Mouse (Mus musculus): Measurements from ENCODE around the gene Tspan11. TPM values are rescaled to one million over a fixed set of nuclear protein-coding genes. Genes with fewer than 3 reads are reported as not detected.

Tspan11 gene
- total and polyA plus RNA-seq, 3 experiments: not detected

- H3K9me3 ChIP-seq (replicated peaks; ENCODE audit: low read length): no peaks in the 10 kb centered on the region
- no peak overlapping the region for H3K9ac ChIP-seq (ENCODE audit: insufficient read depth, low read depth)
- no peak for TF ChIP-seq ZC3H11A (IDR thresholded peaks at IDR 0.05; ENCODE audit: low read depth, low read length)
- no peak for TF ChIP-seq USF1 (IDR thresholded peaks at IDR 0.05; ENCODE audit: low read depth, low read length)
- no peak for TF ChIP-seq JUN (IDR thresholded peaks at IDR 0.05; ENCODE audit: insufficient read depth, low read depth, low read length)
- TF ChIP-seq MAZ (IDR thresholded peaks at IDR 0.05; ENCODE audit: low read depth, low read length): no peak
- no peak for TF ChIP-seq TCF12 (IDR thresholded peaks at IDR 0.05; ENCODE audit: low read depth, low read length)
- TF ChIP-seq TBP (conservative IDR thresholded peaks at IDR 0.05; ENCODE audit: low read depth, low read length): no peak
- no peak for TF ChIP-seq ELF1 (IDR thresholded peaks at IDR 0.05; ENCODE audit: low read depth, low read length)
- H3K36me3 ChIP-seq (replicated peaks in 1 of 2; ENCODE audit: control insufficient read depth in 1 of 2, insufficient read depth in 1 of 2, low read length in 1 of 2): no peaks in the 10 kb centered on the region
- H3K79me2 ChIP-seq (replicated peaks; ENCODE audit: control insufficient read depth, extremely low read depth, insufficient read depth, poor library complexity, severe bottlenecking): no peaks in the 10 kb centered on the region
- in situ Hi-C loops (cut with MboI; ENCODE audit: low pct_ligation_motif_present, low pct_unique_long_range_greater_than_20kb, low sequenced_read_pairs) (no loop called here), dilution Hi-C loops (cut with MboI; ENCODE audit: extremely low pct_ligation_motif_present, extremely low pct_unique_long_range_greater_than_20kb, low sequenced_read_pairs) (no loop called here)
- H3K4me1 ChIP-seq (ENCODE audit: control insufficient read depth in 1 of 2, insufficient read depth in 2 of 2): no peaks in the 10 kb centered on the region
- peaks cover 97% of the 10 kb centered on the region for H3K27me3 ChIP-seq (replicated peaks)
- no peak for DNase-seq (ENCODE audit: extremely low read depth)
- no peak overlapping the region for H3K4me2 ChIP-seq (ENCODE audit: insufficient read depth, low read depth, poor library complexity, severe bottlenecking)
- H3K27ac ChIP-seq (ENCODE audit: insufficient read depth, low read depth): no peak overlapping the region
- H3K4me3 ChIP-seq (replicated peaks in 1 of 3; ENCODE audit: low read depth in 2 of 3, low read length in 2 of 3, poor library complexity in 1 of 3): no peak overlapping the region
Observed at GRCm38 (mm10) chr6:127978941-127979340, 91.6 kb downstream of the Tspan11 start.

DNA sequence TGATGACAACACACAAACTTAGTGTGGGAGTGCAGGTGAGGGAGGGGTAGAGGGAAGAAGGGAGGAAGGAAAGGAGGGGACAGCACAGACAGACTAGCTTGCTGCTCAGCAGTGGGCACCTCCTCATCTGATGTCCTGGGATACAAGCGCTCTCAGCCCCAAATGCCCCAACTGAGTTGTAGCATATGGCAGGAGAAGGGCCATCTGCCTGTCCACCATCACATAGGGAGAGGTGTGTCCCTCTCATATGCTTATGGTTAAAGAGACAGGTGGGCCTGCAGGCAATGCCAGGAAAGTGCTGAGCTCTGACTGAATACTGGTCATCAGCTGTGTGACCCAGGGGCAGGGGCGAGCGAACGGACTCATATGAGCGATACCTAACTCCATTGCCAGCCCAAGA, 92.4 kb downstream of the Tspan11 start:
- TF ChIP-seq TCF12 (IDR thresholded peaks at IDR 0.05; ENCODE audit: low read depth, low read length): no peak
- TF ChIP-seq POLR2A (IDR thresholded peaks at IDR 0.05; ENCODE audit: low read depth, low read length): no peak
- no peak for TF ChIP-seq ZMIZ1 (IDR thresholded peaks at IDR 0.05; ENCODE audit: low read depth, low read length)
- TF ChIP-seq USF1 (IDR thresholded peaks at IDR 0.05; ENCODE audit: low read depth, low read length): no peak
- TF ChIP-seq NRF1 (IDR thresholded peaks at IDR 0.05; ENCODE audit: low read depth, low read length): no peak
- no peak for TF ChIP-seq POLR2AphosphoS2 (IDR thresholded peaks at IDR 0.05; ENCODE audit: low read depth, low read length)
- no peak for TF ChIP-seq KAT2A (IDR thresholded peaks at IDR 0.05; ENCODE audit: insufficient replicate concordance, low read length)
- TF ChIP-seq JUN (IDR thresholded peaks at IDR 0.05; ENCODE audit: insufficient read depth, low read depth, low read length): no peak
- TF ChIP-seq JUND (conservative IDR thresholded peaks at IDR 0.05; ENCODE audit: low read depth, low read length): no peak
- TF ChIP-seq CTCF (conservative IDR thresholded peaks at IDR 0.05 in 1 of 2, IDR thresholded peaks at IDR 0.05 in 1 of 2; ENCODE audit: low read depth in 2 of 2, low read length in 2 of 2): no peak
- no peak for TF ChIP-seq RCOR1 (conservative IDR thresholded peaks at IDR 0.05; ENCODE audit: low read depth, low read length)
- DNase-seq (ENCODE audit: extremely low read depth): no peak
- Histone ChIP-seq H3K9me3 (replicated peaks; ENCODE audit: low read length) (no peaks in the 10 kb centered on the region), H3K36me3 (replicated peaks in 1 of 2; ENCODE audit: control insufficient read depth in 1 of 2, insufficient read depth in 1 of 2, low read length in 1 of 2) (no peaks in the 10 kb centered on the region), H3K27ac (ENCODE audit: insufficient read depth, low read depth) (no peak overlapping the region), H3K4me3 (replicated peaks in 1 of 3; ENCODE audit: low read depth in 2 of 3, low read length in 2 of 3, poor library complexity in 1 of 3) (no peak overlapping the region), H3K4me1 (ENCODE audit: control insufficient read depth in 1 of 2, insufficient read depth in 2 of 2) (no peaks in the 10 kb centered on the region), H3K9ac (ENCODE audit: insufficient read depth, low read depth) (no peak overlapping the region), H3K79me2 (replicated peaks; ENCODE audit: control insufficient read depth, extremely low read depth, insufficient read depth, poor library complexity, severe bottlenecking) (no peaks in the 10 kb centered on the region), H3K27me3 (replicated peaks) (peaks cover 97% of the 10 kb centered on the region), H3K4me2 (ENCODE audit: insufficient read depth, low read depth, poor library complexity, severe bottlenecking) (no peak overlapping the region)
- dilution Hi-C loops (cut with MboI; ENCODE audit: extremely low pct_ligation_motif_present, extremely low pct_unique_long_range_greater_than_20kb, low sequenced_read_pairs) (no loop called here), in situ Hi-C loops (cut with MboI; ENCODE audit: low pct_ligation_motif_present, low pct_unique_long_range_greater_than_20kb, low sequenced_read_pairs) (no loop called here)

Measured in CH12.LX (cell line).